Mouse (Mus musculus) brain, embryonic 14.5 days (tissue): Measurements from ENCODE around the gene E2f4.

Source experiments
- CTCF ChIP-seq: fragments of 200-500 bp; IDR thresholded peaks from 2 replicates; pipeline ENCODE4 v1.5.1; 2012; ENCODE audit warnings: inconsistent platforms, mild to moderate bottlenecking, moderate library complexity, borderline replicate concordance; ENCODE audit not compliant: insufficient read depth, insufficient read length; ENCODE audit errors: extremely low read depth
- POLR2A ChIP-seq: fragments of 200-500 bp; IDR thresholded peaks from 2 replicates; pipeline ENCODE4 v1.6.1; 2012; ENCODE audit warnings: mild to moderate bottlenecking, inconsistent platforms, borderline replicate concordance; ENCODE audit not compliant: poor library complexity, insufficient read depth, insufficient read length, severe bottlenecking; ENCODE audit errors: extremely low read depth

GRCm38 (mm10) chr8:105325641-105326093 is 28.2 kb downstream of the E2f4 start:
- TF ChIP-seq CTCF (no peak), POLR2A (no peak)
